Mouse (Mus musculus): ENCODE results near the gene Thbs1.

GRCm38 (mm10) chr2:118112846-118113479 is 1.3 kb downstream of the Thbs1 start:
- TF ChIP-seq POLR2A (IDR thresholded peaks at IDR 0.05; ENCODE audit: insufficient read length, low read depth) = no peak
- no peak for TF ChIP-seq MAX (IDR thresholded peaks at IDR 0.05; ENCODE audit: low read depth)

Data from myocyte (in vitro differentiated cells).